Mouse (Mus musculus) frontal cortex, postnatal 36 days (tissue): ENCODE data around the gene Cdhr2.

Experiments
- DNase-seq, 2 experiments: peaks; one replicate each; pipeline ENCODE4 v3.0.0; 2022; ENCODE audit warnings: low spot score in 2 of 2

The Cdhr2 gene

GRCm38 (mm10) chr13:54701243-54701642 is at the start of gene Cdhr2:
TSS of gene Cdhr2 (plus strand) at chr13:54701461.
- DNase-seq = no peak

- no peak for DNase-seq
Measured at GRCm38 (mm10) chr13:54660877-54661276, 40.4 kb upstream of the Cdhr2 start.

- DNase-seq = no peak
Measured at GRCm38 (mm10) chr13:54661358-54661757, 39.9 kb upstream of the Cdhr2 start.

GRCm38 (mm10) chr13:54663999-54664398 is 37.3 kb upstream of the Cdhr2 start:
- no peak for DNase-seq

GRCm38 (mm10) chr13:54664509-54664908 is 36.8 kb upstream of the Cdhr2 start:
- DNase-seq = no peak

- no peak for DNase-seq
Measured at GRCm38 (mm10) chr13:54665062-54665461, 36.2 kb upstream of the Cdhr2 start.

GRCm38 (mm10) chr13:54670491-54670890 is 30.8 kb upstream of the Cdhr2 start:
- DNase-seq = no peak

GRCm38 (mm10) chr13:54675895-54676590 is 25.2 kb upstream of the Cdhr2 start:
- no peak for DNase-seq

- DNase-seq = no peak
Measured at GRCm38 (mm10) chr13:54678263-54678662, 23.0 kb upstream of the Cdhr2 start.

GRCm38 (mm10) chr13:54680184-54680853 is 20.9 kb upstream of the Cdhr2 start:
- no peak for DNase-seq

GRCm38 (mm10) chr13:54681291-54681690 is 20.0 kb upstream of the Cdhr2 start:
- DNase-seq = no peak

- no peak for DNase-seq
Measured at GRCm38 (mm10) chr13:54683301-54683700, 18.0 kb upstream of the Cdhr2 start.

- no peak for DNase-seq
Measured at GRCm38 (mm10) chr13:54684140-54684896, 16.9 kb upstream of the Cdhr2 start.

GRCm38 (mm10) chr13:54685174-54685573 is 16.1 kb upstream of the Cdhr2 start:
- DNase-seq = no peak

GRCm38 (mm10) chr13:54686139-54687053 is 14.9 kb upstream of the Cdhr2 start:
- DNase-seq = no peak

GRCm38 (mm10) chr13:54687096-54687495 is 14.2 kb upstream of the Cdhr2 start:
- peak; percentile 69 to 76 for DNase-seq

GRCm38 (mm10) chr13:54687575-54688424 is 13.5 kb upstream of the Cdhr2 start:
- peak; percentile 94 to 99 for DNase-seq

GRCm38 (mm10) chr13:54690151-54690740 is 11.0 kb upstream of the Cdhr2 start:
- no peak for DNase-seq

- no peak for DNase-seq
Measured at GRCm38 (mm10) chr13:54691737-54692136, 9.5 kb upstream of the Cdhr2 start.
